Mouse (Mus musculus): ENCODE measurements around the gene Pvalb. TPM values are rescaled to one million over a fixed set of nuclear protein-coding genes. Genes with fewer than 3 reads are reported as not detected.

The Pvalb gene
- polyA plus RNA-seq, 1 experiment from 2014 or later = 0.40 TPM

- Histone ChIP-seq H3K36me3 (no peaks in the 10 kb centered on the region), H3K9ac (no peak overlapping the region), H3K4me1 (no peaks in the 10 kb centered on the region; the same call in 1 of the 2 replicates), H3K4me3 (no peak overlapping the region), H3K4me2 (no peak overlapping the region), H3K27ac (replicated peaks) (no peak overlapping the region), H3K9me3 (no peaks in the 10 kb centered on the region), H3K27me3 (replicated peaks) (peaks cover 80% of the 10 kb centered on the region)
- WGBS = 77% methylated on average over 7 of the region's 7 CpGs
- no peak for ATAC-seq (ENCODE audit: extremely low read depth, insufficient number of reproducible peaks, low FRiP score, low TSS enrichment)
Measured at GRCm38 (mm10) chr15:78189636-78190035, 16.6 kb downstream of the Pvalb start.

DNA sequence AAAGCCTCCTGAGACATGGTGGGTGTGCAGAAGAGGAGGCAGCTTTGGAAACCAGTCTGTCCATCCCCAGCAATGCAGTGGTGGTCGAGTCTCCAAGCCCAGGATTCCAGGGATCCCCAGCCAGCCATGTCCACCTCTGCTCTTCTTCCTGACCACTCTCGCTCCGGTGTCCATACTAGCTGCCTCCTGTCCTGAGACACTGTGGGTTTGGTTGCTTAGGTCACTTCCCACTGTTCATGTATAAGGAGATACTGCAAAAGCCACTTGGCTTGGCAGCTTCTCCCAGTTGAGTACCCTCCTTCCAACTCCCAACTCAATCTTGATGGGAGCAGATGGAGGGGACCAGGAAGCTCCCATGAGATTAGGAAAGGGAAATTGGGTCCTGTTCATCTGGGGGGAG, 17.7 kb downstream of the Pvalb start:
- no peak for ATAC-seq (ENCODE audit: extremely low read depth, insufficient number of reproducible peaks, low FRiP score, low TSS enrichment)
- Histone ChIP-seq H3K27ac (replicated peaks) (no peak overlapping the region), H3K4me2 (no peak overlapping the region), H3K36me3 (no peaks in the 10 kb centered on the region), H3K4me3 (no peak overlapping the region), H3K9me3 (no peaks in the 10 kb centered on the region), H3K9ac (no peak overlapping the region), H3K4me1 (no peaks in the 10 kb centered on the region; the same call in 1 of the 2 replicates), H3K27me3 (replicated peaks) (peaks cover 80% of the 10 kb centered on the region)
- 63% methylated on average over 3 of the region's 3 CpGs for WGBS

- no peak overlapping the region for H3K9ac ChIP-seq
- no peak overlapping the region for H3K27ac ChIP-seq (replicated peaks)
- H3K9me3 ChIP-seq = no peaks in the 10 kb centered on the region
- H3K4me3 ChIP-seq = no peak overlapping the region
- no peaks in the 10 kb centered on the region for H3K36me3 ChIP-seq
- H3K4me1 ChIP-seq = peaks cover 4% of the 10 kb centered on the region
- H3K27me3 ChIP-seq (replicated peaks) = peaks cover 80% of the 10 kb centered on the region
- 59% methylated on average over 5 of the region's 5 CpGs for WGBS
- no peak overlapping the region for H3K4me2 ChIP-seq
- ATAC-seq (ENCODE audit: extremely low read depth, insufficient number of reproducible peaks, low FRiP score, low TSS enrichment) = no peak
Measured at GRCm38 (mm10) chr15:78186906-78187305, 19.3 kb downstream of the Pvalb start.

- Histone ChIP-seq H3K4me1 (peaks cover 8% of the 10 kb centered on the region), H3K36me3 (no peaks in the 10 kb centered on the region), H3K27ac (replicated peaks) (no peak overlapping the region), H3K4me3 (no peak overlapping the region), H3K9ac (no peak overlapping the region), H3K4me2 (no peak overlapping the region), H3K9me3 (no peaks in the 10 kb centered on the region), H3K27me3 (replicated peaks) (peaks cover 89% of the 10 kb centered on the region)
- WGBS = 84% methylated on average over 4 of the region's 4 CpGs
- no peak for ATAC-seq (ENCODE audit: extremely low read depth, insufficient number of reproducible peaks, low FRiP score, low TSS enrichment)
Measured at GRCm38 (mm10) chr15:78185609-78186008, 20.6 kb downstream of the Pvalb start.

DNA sequence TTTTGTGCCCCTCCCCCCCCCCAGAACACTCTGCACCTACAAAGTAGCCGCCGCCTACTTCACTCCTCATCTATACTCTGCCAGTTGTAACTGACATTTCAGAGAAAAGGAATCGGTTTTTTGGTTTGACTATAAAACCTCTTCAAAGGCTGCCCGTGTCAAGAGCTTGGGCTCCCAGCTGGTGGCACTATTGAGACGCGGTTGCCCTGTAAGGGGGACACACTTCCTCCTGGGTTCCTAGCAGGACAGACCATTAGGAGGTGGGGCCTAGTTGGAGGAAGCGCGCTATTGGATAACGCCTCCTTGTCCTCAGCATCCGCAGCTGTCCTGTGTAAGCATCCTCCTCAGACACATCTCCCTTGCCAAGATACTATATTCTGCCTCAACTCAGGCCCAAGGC, 21.3 kb downstream of the Pvalb start:
- H3K36me3 ChIP-seq = no peaks in the 10 kb centered on the region
- ATAC-seq (ENCODE audit: extremely low read depth, insufficient number of reproducible peaks, low FRiP score, low TSS enrichment) = 0 out of 2 replicates have a peak, but pooled peaks have one; percentile 59
- no peak overlapping the region for H3K27ac ChIP-seq (replicated peaks)
- 4% methylated on average over 10 of the region's 10 CpGs for WGBS
- no peaks in the 10 kb centered on the region for H3K9me3 ChIP-seq
- peak overlapping the region; percentile 20; the same call in 1 of the 2 replicates for H3K4me2 ChIP-seq
- H3K4me1 ChIP-seq = peaks cover 8% of the 10 kb centered on the region
- H3K27me3 ChIP-seq (replicated peaks) = peaks cover 88% of the 10 kb centered on the region
- no peak overlapping the region for H3K9ac ChIP-seq
- no peak overlapping the region for H3K4me3 ChIP-seq

DNA sequence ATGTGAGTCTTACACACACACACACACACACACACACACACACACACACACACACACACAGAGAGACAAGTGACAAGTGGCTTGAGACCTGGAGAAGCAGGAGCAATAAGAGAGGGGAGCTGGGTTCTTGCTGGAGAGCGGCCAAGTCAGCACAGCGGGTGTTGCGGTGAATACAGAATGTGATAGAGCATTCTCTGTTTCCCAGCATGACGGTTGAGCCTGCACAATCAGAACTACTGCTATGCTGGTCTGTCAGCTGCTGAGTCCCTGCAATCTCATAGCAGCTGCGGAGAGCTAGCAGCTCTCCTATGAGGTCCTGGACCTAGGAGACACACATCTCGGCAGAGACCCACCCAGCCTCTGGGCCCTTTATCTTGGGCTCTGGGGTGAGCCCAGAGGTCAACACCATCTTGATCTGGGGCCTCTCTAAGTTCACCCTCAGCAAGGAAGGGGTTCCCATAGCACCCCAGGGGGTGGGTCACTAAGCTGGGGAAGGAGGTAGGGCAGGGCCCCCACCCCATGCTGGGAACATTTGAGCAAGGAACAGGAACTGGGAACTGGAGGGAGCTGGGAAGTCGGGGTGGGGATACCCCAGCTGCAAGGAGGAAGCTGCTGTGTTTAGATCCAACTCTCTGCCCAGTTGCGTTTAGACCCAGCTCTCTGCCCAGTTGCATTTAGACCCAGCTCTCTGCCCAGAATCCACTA, 24.3 kb downstream of the Pvalb start:
- Histone ChIP-seq H3K36me3 (no peaks in the 10 kb centered on the region), H3K9ac (no peak overlapping the region), H3K4me1 (peaks cover 8% of the 10 kb centered on the region), H3K4me2 (no peak overlapping the region), H3K27ac (replicated peaks) (no peak overlapping the region), H3K4me3 (no peak overlapping the region), H3K9me3 (no peaks in the 10 kb centered on the region), H3K27me3 (replicated peaks) (peaks cover 87% of the 10 kb centered on the region)
- ATAC-seq (ENCODE audit: extremely low read depth, insufficient number of reproducible peaks, low FRiP score, low TSS enrichment) = no peak
- 23% methylated on average over 8 of the region's 8 CpGs for WGBS

DNA sequence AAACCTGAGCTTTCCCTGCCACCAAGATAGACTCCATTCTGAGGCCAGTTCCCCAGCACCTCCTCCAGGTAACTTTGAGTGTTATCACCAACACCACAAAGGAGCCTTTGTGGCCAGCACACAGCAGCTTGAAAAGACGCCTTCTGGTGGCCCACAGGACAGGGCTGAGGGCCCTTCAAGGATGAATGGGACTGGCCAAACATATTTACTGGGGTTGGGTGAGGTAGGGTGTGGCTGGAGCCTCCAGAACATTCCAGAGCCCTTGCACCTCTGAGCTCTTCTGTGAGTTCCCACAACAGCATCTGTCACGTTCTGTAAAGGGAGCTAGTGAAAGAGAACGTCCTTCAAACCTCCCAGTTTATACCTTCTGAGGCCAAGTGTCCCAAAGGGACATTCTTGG, 26.4 kb downstream of the Pvalb start:
- H3K4me1 ChIP-seq = peaks cover 12% of the 10 kb centered on the region
- H3K36me3 ChIP-seq = no peaks in the 10 kb centered on the region
- 56% methylated on average over 3 of the region's 3 CpGs for WGBS
- peaks cover 66% of the 10 kb centered on the region for H3K27me3 ChIP-seq (replicated peaks)
- no peak overlapping the region for H3K4me2 ChIP-seq
- no peaks in the 10 kb centered on the region for H3K9me3 ChIP-seq
- H3K27ac ChIP-seq (replicated peaks) = no peak overlapping the region
- ATAC-seq (ENCODE audit: extremely low read depth, insufficient number of reproducible peaks, low FRiP score, low TSS enrichment) = no peak
- no peak overlapping the region for H3K4me3 ChIP-seq
- H3K9ac ChIP-seq = no peak overlapping the region; the same call in 1 of the 2 replicates

DNA sequence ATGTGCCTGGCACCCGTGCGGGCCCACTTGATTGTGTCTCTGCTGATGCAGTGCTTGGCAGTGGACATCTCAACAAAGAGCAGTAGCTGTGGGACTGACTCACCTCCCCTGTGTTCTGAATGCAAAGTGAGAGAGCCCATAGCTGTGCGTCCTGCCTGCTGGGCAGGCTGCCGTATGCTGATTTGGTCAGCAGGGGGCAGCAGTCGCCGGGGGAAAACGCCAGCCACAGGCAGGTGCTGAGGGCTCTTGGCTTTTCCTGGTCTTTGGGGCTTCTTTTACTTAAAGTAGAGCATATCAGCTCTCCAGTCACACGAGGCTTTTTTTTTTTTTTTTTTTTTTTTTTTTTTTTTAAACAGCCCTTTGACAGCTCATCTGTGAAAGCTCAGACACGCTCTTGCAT, 27.8 kb downstream of the Pvalb start:
- 6% methylated on average over 9 of the region's 9 CpGs for WGBS
- no peaks in the 10 kb centered on the region for H3K36me3 ChIP-seq

GRCm38 (mm10) chr15:78177257-78177656, 28.9 kb downstream of the Pvalb start:
- no peak for ATAC-seq (ENCODE audit: extremely low read depth, insufficient number of reproducible peaks, low FRiP score, low TSS enrichment)
- Histone ChIP-seq H3K27ac (replicated peaks) (no peak overlapping the region), H3K9ac (no peak overlapping the region), H3K9me3 (no peaks in the 10 kb centered on the region), H3K4me1 (peaks cover 28% of the 10 kb centered on the region), H3K4me2 (no peak overlapping the region), H3K36me3 (no peaks in the 10 kb centered on the region), H3K27me3 (replicated peaks) (peaks cover 42% of the 10 kb centered on the region), H3K4me3 (no peak overlapping the region)
- WGBS = 41% methylated on average over 10 of the region's 10 CpGs

More for the DNA sequence above, 27.8 kb downstream of the Pvalb start:
- Histone ChIP-seq H3K27me3 (replicated peaks) (peaks cover 53% of the 10 kb centered on the region), H3K4me3 (no peak overlapping the region), H3K4me1 (peaks cover 19% of the 10 kb centered on the region), H3K4me2 (no peak overlapping the region), H3K27ac (replicated peaks) (no peak overlapping the region), H3K9ac (no peak overlapping the region), H3K9me3 (no peaks in the 10 kb centered on the region)
- ATAC-seq (ENCODE audit: extremely low read depth, insufficient number of reproducible peaks, low FRiP score, low TSS enrichment) = no peak

GRCm38 (mm10) chr15:78174887-78175245, 31.3 kb downstream of the Pvalb start:
- no peaks in the 10 kb centered on the region for H3K9me3 ChIP-seq
- no peak for ATAC-seq (ENCODE audit: extremely low read depth, insufficient number of reproducible peaks, low FRiP score, low TSS enrichment)
- H3K4me1 ChIP-seq = peaks cover 21% of the 10 kb centered on the region
- no peaks in the 10 kb centered on the region for H3K36me3 ChIP-seq
- H3K9ac ChIP-seq = peak overlapping the region; percentile 78
- H3K27me3 ChIP-seq (replicated peaks) = peaks cover 19% of the 10 kb centered on the region
- peak overlapping the region; percentile 62; the same call in 1 of the 2 replicates for H3K27ac ChIP-seq (replicated peaks)
- WGBS = 74% methylated on average over 6 of the region's 6 CpGs
- H3K4me3 ChIP-seq = peak overlapping the region; percentile 78
- peak overlapping the region; percentile 96 for H3K4me2 ChIP-seq

DNA sequence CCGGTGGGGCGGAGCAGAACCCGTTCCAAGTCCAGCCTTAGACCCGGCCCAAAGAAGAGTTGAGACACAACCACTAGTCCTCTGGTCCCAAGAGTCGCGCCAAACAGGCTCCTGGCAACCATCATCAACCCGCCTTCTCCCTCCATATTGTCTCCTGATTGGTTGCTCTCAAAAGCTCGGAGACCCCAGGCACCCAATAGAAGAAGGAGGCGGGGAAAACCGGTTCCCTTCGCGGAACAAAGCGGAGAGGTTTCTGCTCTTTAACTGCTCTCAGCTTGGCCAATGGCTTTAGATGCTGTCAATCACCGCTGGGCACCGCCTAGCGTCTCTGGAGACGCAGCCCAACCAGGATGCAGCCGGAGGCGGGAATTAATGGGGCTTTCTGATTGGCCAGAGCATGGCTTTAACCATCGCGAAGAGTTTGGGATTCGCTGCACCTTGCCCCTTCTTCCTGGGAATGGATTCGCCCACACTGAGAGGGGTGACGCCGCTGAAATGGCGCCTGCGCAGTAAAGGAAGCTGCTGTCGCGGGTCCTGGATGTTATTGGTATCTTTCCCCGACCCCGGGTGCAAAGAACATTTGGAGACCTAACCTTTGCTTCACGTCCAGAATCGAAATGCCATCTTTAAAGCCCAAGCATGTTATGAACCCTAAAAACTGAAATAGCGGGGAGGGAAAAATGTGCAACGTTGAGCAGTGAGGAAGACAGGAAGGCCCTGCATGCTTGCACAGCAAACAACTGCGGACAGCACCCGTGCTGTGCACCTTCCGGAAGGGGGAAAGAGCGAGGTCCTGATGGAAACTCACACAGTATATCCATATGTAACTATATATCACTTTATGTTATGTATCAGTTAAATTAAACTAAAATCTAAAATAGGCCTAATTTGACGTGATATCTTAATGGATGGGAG, 32.0 kb downstream of the Pvalb start, which contains the start of gene Ift27:
Gene Ift27, minus strand, starts transcription at position 136 of the 915 bp plus-strand sequence.
- H3K4me2 ChIP-seq = peak within 1 kb of the TSS; percentile 96
- H3K4me3 ChIP-seq = peak within 1 kb of the TSS; percentile 78
- no peaks in the 10 kb centered on the region for H3K36me3 ChIP-seq
- peak within 1 kb of the TSS; percentile 88 for H3K9ac ChIP-seq
- H3K27ac ChIP-seq (replicated peaks) = peak within 1 kb of the TSS; percentile 62
- no peaks in the 10 kb centered on the region for H3K9me3 ChIP-seq
- H3K4me1 ChIP-seq = peaks cover 21% of the 10 kb centered on the region
- peak; percentile 96 for ATAC-seq (ENCODE audit: extremely low read depth, insufficient number of reproducible peaks, low FRiP score, low TSS enrichment)
- 2% methylated on average over 40 of the region's 40 CpGs for WGBS
- H3K27me3 ChIP-seq (replicated peaks) = peaks cover 12% of the 10 kb centered on the region

Data from heart, embryonic 13.5 days (tissue).